Mouse (Mus musculus): Measurements from ENCODE around the gene Crb2.

GRCm38 (mm10) chr2:37797046-37797445, 21.0 kb downstream of the Crb2 start:
- TF ChIP-seq CTCF (IDR thresholded peaks at IDR 0.05; ENCODE audit: low read depth, low read length) (no peak), POLR2A (IDR thresholded peaks at IDR 0.05; ENCODE audit: insufficient read depth, low read length) (no peak), EP300 (IDR thresholded peaks at IDR 0.05; ENCODE audit: insufficient read depth, low read depth, low read length) (no peak)
